Mouse (Mus musculus): ENCODE measurements around the gene Nacc1. TPM values are rescaled to one million over a fixed set of nuclear protein-coding genes. Genes with fewer than 3 reads are reported as not detected.
A peak's percentile ranks its signal among the peaks of the same experiment; 100 is the strongest.

The Nacc1 gene
- polyA plus RNA-seq, 1 experiment, result 155 TPM

DNA sequence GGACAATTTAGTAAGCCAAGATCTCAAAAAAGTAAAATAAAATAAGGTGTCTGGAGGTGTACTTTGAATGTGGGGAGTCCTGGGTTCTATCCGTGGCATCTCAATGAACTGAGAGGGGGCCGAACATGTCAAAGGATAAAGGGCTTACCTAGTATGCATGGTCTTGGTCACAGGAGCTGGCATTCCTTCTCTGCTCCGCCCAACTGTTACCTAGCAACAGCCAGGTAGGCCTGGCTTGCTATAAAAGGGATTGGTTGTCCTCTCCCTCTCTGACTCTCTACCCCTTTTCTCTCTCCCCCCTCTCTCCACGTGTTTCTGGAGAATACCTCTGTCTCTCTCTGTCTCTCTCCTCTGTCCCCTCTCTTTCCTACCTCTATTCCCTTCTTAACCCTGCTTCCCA is 30.0 kb downstream of the Nacc1 start:
- Histone ChIP-seq H3K4me3 (ENCODE audit: control insufficient read depth, insufficient read depth, low read length) (no peak overlapping the region), H3K27ac (ENCODE audit: control insufficient read depth, insufficient read depth, low read length) (no peak overlapping the region), H3K4me1 (replicated peaks; ENCODE audit: control insufficient read depth, insufficient read depth, low read length) (peaks cover 29% of the 10 kb centered on the region), H3K27me3 (ENCODE audit: control insufficient read depth, insufficient read depth, low read length) (no peaks in the 10 kb centered on the region), H3K36me3 (ENCODE audit: control insufficient read depth, insufficient read depth, low read length) (no peaks in the 10 kb centered on the region)
- 86% methylated on average over 4 of the region's 4 CpGs for WGBS
- DNase-seq, result no peak
- TF ChIP-seq CTCF (IDR thresholded peaks at IDR 0.05; ENCODE audit: borderline replicate concordance, control insufficient read depth, extremely low read depth, insufficient read depth, low read length, poor library complexity) (no peak), POLR2A (IDR thresholded peaks at IDR 0.05; ENCODE audit: control insufficient read depth, extremely low read depth, insufficient read depth, low read length, poor library complexity) (no peak)

DNA sequence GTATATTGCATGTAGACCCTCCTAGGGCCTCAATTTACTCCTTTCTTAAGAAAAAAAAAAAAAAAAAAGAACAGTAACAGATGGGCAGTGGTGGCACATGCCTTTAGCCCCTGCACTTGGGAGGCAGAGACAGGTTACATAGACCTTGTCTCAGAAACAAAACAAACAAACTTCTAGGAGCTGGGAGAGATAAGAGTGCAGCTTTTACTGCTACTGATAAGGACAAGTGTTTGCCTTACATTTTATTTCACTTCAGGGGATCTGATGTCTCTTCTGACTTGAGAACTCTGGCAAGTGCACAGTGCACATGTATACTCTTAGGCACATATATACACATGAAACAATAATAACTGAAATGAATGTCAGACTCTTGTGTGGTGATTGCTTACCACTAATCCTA is 30.5 kb downstream of the Nacc1 start:
- no peak for TF ChIP-seq POLR2A (IDR thresholded peaks at IDR 0.05; ENCODE audit: control insufficient read depth, extremely low read depth, insufficient read depth, low read length, poor library complexity)
- TF ChIP-seq CTCF (IDR thresholded peaks at IDR 0.05; ENCODE audit: borderline replicate concordance, control insufficient read depth, extremely low read depth, insufficient read depth, low read length, poor library complexity), result no peak
- Histone ChIP-seq H3K27ac (ENCODE audit: control insufficient read depth, insufficient read depth, low read length) (peak overlapping the region; percentile 21; the same call in 1 of the 2 replicates), H3K4me1 (replicated peaks; ENCODE audit: control insufficient read depth, insufficient read depth, low read length) (peaks cover 29% of the 10 kb centered on the region), H3K36me3 (ENCODE audit: control insufficient read depth, insufficient read depth, low read length) (no peaks in the 10 kb centered on the region), H3K27me3 (ENCODE audit: control insufficient read depth, insufficient read depth, low read length) (no peaks in the 10 kb centered on the region), H3K4me3 (ENCODE audit: control insufficient read depth, insufficient read depth, low read length) (no peak overlapping the region)
- DNase-seq, result no peak

DNA sequence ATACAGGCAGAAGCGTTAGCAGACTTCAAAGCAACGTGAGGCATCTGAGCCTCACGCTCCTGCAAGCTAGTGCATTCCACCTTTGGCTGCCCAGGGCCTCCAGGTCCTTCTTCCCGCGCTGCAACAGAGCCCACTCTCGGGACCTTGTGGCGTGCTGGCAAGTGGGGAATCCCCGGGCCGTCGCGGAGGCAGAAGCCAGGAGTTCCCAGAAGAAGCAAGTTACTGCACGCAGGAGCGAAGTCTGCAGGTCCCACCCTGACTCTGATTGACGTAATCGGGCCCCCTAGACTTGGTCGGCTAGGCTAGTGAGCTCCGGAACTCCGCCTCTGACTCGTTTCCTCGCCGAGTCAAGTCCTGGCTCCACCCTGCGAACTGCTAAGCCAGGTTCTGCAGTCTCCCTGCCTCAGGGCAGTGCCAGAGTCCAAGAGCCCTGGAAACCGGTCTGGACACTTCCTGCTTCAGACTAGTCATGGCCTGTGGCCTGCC is 31.0 kb downstream of the Nacc1 start:
- DNase-seq, result peak; percentile 76
- under 1% methylated on average over 23 of the region's 23 CpGs for WGBS
- H3K4me3 ChIP-seq (ENCODE audit: control insufficient read depth, insufficient read depth, low read length), result peak overlapping the region; percentile 57
- no peaks in the 10 kb centered on the region for H3K27me3 ChIP-seq (ENCODE audit: control insufficient read depth, insufficient read depth, low read length)
- peak overlapping the region; percentile 36; the same call in 1 of the 2 replicates for H3K27ac ChIP-seq (ENCODE audit: control insufficient read depth, insufficient read depth, low read length)
- peaks cover 28% of the 10 kb centered on the region for H3K4me1 ChIP-seq (replicated peaks; ENCODE audit: control insufficient read depth, insufficient read depth, low read length)
- H3K36me3 ChIP-seq (ENCODE audit: control insufficient read depth, insufficient read depth, low read length), result no peaks in the 10 kb centered on the region
- peak; percentile 53; the same call in 1 of the 2 replicates for TF ChIP-seq POLR2A (IDR thresholded peaks at IDR 0.05; ENCODE audit: control insufficient read depth, extremely low read depth, insufficient read depth, low read length, poor library complexity)
- peak; percentile 32; the same call in 1 of the 2 replicates for TF ChIP-seq CTCF (IDR thresholded peaks at IDR 0.05; ENCODE audit: borderline replicate concordance, control insufficient read depth, extremely low read depth, insufficient read depth, low read length, poor library complexity)

DNA sequence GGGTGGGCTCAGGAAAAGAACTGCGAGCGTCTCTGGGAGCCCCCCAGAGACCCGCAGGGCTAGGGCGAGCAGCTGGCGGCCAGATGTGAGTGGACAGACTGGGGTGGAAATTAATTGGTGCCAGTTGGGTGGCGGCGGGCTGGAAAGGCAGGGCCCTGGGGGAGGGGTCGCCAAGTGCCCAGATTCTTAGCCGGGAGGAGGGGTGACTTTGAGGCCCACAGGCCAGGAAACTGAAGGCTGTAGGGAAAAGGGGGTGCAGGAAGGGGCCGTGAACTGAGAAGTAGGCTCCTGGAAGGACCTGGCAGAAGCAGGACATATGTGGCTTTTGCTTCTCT is 31.5 kb downstream of the Nacc1 start:
- H3K4me1 ChIP-seq (replicated peaks; ENCODE audit: control insufficient read depth, insufficient read depth, low read length), result peaks cover 24% of the 10 kb centered on the region

DNA sequence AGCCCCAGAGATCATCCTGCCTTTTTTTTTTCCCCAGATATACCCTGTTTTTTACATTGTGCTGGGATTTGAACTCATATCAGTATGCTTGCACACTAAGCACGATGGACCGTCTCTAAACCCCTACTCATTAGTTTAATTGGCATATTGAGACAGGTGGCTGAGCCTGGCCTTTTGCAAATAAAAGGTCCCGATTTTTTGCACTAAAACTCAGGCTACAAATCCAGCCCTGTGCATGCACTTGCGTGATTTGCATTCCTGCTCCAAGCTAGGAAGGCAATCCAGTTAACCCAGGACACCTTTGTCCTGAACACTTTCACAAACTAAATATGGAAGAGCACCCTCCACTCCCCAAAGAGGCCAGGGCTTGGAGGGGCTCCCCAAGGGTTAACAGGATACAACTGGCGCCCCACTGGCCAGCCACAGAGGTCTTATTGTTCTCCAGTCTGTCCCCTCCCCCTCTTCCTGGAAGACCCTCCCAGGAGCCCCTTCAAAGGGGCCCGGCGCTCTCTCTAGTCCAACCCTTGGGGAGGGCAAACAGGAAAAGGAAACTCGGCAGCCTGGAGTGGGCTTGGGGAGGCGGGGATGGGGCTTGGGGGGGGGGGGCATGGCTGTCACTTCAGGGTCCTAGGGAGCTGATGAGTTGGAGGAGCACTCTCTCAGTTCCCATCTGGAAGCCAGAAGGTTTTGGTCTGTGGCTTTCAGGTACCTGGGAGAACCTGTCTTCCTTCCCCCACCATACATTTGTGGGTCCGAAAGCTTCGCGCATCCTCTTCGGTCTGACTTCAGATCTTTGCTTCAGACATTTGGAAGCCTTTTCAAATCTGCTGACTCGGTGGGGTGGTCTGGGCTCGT is 32.1 kb downstream of the Nacc1 start:
- Histone ChIP-seq H3K4me3 (ENCODE audit: control insufficient read depth, insufficient read depth, low read length) (peak overlapping the region; percentile 57), H3K4me1 (replicated peaks; ENCODE audit: control insufficient read depth, insufficient read depth, low read length) (peaks cover 24% of the 10 kb centered on the region), H3K36me3 (ENCODE audit: control insufficient read depth, insufficient read depth, low read length) (no peaks in the 10 kb centered on the region), H3K27ac (ENCODE audit: control insufficient read depth, insufficient read depth, low read length) (0 out of 2 replicates have a peak overlapping the region, but pooled peaks have one; percentile 2), H3K27me3 (ENCODE audit: control insufficient read depth, insufficient read depth, low read length) (no peaks in the 10 kb centered on the region)
- TF ChIP-seq CTCF (IDR thresholded peaks at IDR 0.05; ENCODE audit: borderline replicate concordance, control insufficient read depth, extremely low read depth, insufficient read depth, low read length, poor library complexity), result no peak
- TF ChIP-seq POLR2A (IDR thresholded peaks at IDR 0.05; ENCODE audit: control insufficient read depth, extremely low read depth, insufficient read depth, low read length, poor library complexity), result no peak
- no peak for DNase-seq
- WGBS, result 19% methylated on average over 15 of the region's 15 CpGs

More for the DNA sequence above, 31.5 kb downstream of the Nacc1 start:
- 4% methylated on average over 10 of the region's 10 CpGs for WGBS
- H3K27ac ChIP-seq (ENCODE audit: control insufficient read depth, insufficient read depth, low read length), result 0 out of 2 replicates have a peak overlapping the region, but pooled peaks have one; percentile 2
- no peaks in the 10 kb centered on the region for H3K27me3 ChIP-seq (ENCODE audit: control insufficient read depth, insufficient read depth, low read length)
- no peaks in the 10 kb centered on the region for H3K36me3 ChIP-seq (ENCODE audit: control insufficient read depth, insufficient read depth, low read length)
- TF ChIP-seq POLR2A (IDR thresholded peaks at IDR 0.05; ENCODE audit: control insufficient read depth, extremely low read depth, insufficient read depth, low read length, poor library complexity), result no peak
- peak; percentile 19; the same call in 1 of the 2 replicates for TF ChIP-seq CTCF (IDR thresholded peaks at IDR 0.05; ENCODE audit: borderline replicate concordance, control insufficient read depth, extremely low read depth, insufficient read depth, low read length, poor library complexity)
- H3K4me3 ChIP-seq (ENCODE audit: control insufficient read depth, insufficient read depth, low read length), result peak overlapping the region; percentile 57
- DNase-seq, result peak; percentile 21

DNA sequence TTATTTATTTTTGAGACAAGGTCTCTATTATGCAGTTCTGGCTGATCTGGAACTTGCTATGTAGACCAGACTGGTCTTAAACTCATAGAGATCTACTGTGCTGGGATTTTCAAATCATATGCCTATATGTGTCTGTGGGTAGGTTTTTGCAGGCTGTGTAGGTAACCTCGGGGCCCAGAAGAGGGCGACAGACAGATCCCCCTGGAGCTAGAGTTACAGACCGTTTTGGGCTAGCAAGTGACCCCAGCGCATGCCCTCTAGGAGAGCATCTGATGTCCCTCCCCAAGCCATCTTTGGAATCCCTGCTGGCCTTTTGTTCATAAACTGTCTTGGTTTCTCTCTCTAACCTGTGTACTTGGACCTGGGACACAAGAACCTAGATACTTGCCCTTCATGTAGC is 33.1 kb downstream of the Nacc1 start:
- DNase-seq, result no peak
- no peaks in the 10 kb centered on the region for H3K36me3 ChIP-seq (ENCODE audit: control insufficient read depth, insufficient read depth, low read length)
- H3K4me3 ChIP-seq (ENCODE audit: control insufficient read depth, insufficient read depth, low read length), result no peak overlapping the region
- peaks cover 16% of the 10 kb centered on the region for H3K4me1 ChIP-seq (replicated peaks; ENCODE audit: control insufficient read depth, insufficient read depth, low read length)
- no peaks in the 10 kb centered on the region for H3K27me3 ChIP-seq (ENCODE audit: control insufficient read depth, insufficient read depth, low read length)
- TF ChIP-seq CTCF (IDR thresholded peaks at IDR 0.05; ENCODE audit: borderline replicate concordance, control insufficient read depth, extremely low read depth, insufficient read depth, low read length, poor library complexity), result no peak
- TF ChIP-seq POLR2A (IDR thresholded peaks at IDR 0.05; ENCODE audit: control insufficient read depth, extremely low read depth, insufficient read depth, low read length, poor library complexity), result no peak
- WGBS, result 68% methylated on average over 4 of the region's 4 CpGs
- H3K27ac ChIP-seq (ENCODE audit: control insufficient read depth, insufficient read depth, low read length), result no peak overlapping the region

All from thymus, adult 2 months (tissue).